Mouse (Mus musculus) ES-E14 (cell line): ENCODE results near the gene Zfp787. TPM values are rescaled to one million over a fixed set of nuclear protein-coding genes. Genes with fewer than 3 reads are reported as not detected.

ENCODE experiments used
- DNase-seq: peaks from one replicate; pipeline ENCODE4 v3.0.0-alpha.2; 2013; ENCODE audit warnings: low read depth, low spot score
- H3K27ac ChIP-seq: 2 replicates; pipeline ENCODE4 v1.5.1; 2012; ENCODE audit warnings: low read depth, mild to moderate bottlenecking, low read length, moderate library complexity, mixed read lengths; ENCODE audit not compliant: poor library complexity, insufficient read depth, severe bottlenecking
- H3K36me3 ChIP-seq: 2 replicates; pipeline ENCODE4 v1.6.1; 2012; ENCODE audit warnings: mild to moderate bottlenecking, low read length, moderate library complexity, mixed read lengths; ENCODE audit not compliant: control insufficient read depth, poor library complexity, insufficient read depth, severe bottlenecking
- H3K4me1 ChIP-seq, 2 experiments: fragments of 150-350 bp in 1 of 2; sonication (generic) in 1 of 2; 2 replicates each; pipeline ENCODE4 v1.6.1; 2012; ENCODE audit warnings: low read length in 2 of 2, mild to moderate bottlenecking in 1 of 2, mixed read lengths in 1 of 2; ENCODE audit not compliant: control insufficient read depth in 2 of 2, insufficient read depth in 2 of 2, poor library complexity in 1 of 2
- H3K4me3 ChIP-seq, 2 experiments: fragments of 150-350 bp in 1 of 2; sonication (generic) in 1 of 2; 2 replicates each; pipeline ENCODE4 v1.5.1; 2012; ENCODE audit warnings: low read length in 2 of 2, low read depth in 1 of 2, mild to moderate bottlenecking in 1 of 2, mixed read lengths in 1 of 2; ENCODE audit not compliant: insufficient read depth in 1 of 2, poor library complexity in 1 of 2, severe bottlenecking in 1 of 2
- H3K9ac ChIP-seq: 2 replicates; pipeline ENCODE4 v1.6.1; 2012; ENCODE audit warnings: low read depth, mild to moderate bottlenecking, low read length, mixed read lengths; ENCODE audit not compliant: poor library complexity, insufficient read depth, severe bottlenecking
- H3K9me3 ChIP-seq: fragments of 150-350 bp; sonication (generic); 2 replicates; pipeline ENCODE4 v1.6.1; 2012; ENCODE audit warnings: low read depth, mild to moderate bottlenecking, low read length; ENCODE audit not compliant: control insufficient read depth, insufficient read depth
- CHD2 ChIP-seq: IDR thresholded peaks from 2 replicates; pipeline ENCODE4 v1.6.1; 2014; ENCODE audit warnings: mild to moderate bottlenecking, low read depth, low read length, inconsistent platforms
- HCFC1 ChIP-seq: IDR thresholded peaks from 2 replicates; pipeline ENCODE4 v1.6.1; 2012; ENCODE audit warnings: low read length, inconsistent platforms, borderline replicate concordance; ENCODE audit not compliant: insufficient read depth
- ZC3H11A ChIP-seq: IDR thresholded peaks from 2 replicates; pipeline ENCODE4 v1.6.1; 2012; ENCODE audit warnings: low read depth, mild to moderate bottlenecking, inconsistent platforms, low read length, borderline replicate concordance
- ZNF384 ChIP-seq: IDR thresholded peaks from 2 replicates; pipeline ENCODE4 v1.6.1; 2012; ENCODE audit warnings: low read depth, low read length, inconsistent platforms
- in situ Hi-C, 2 experiments: fragments of 600-800 bp; cut with MboI; formaldehyde crosslinking; loops; one replicate each; pipeline ENCODE4 v1.15.1; 2025; ENCODE audit warnings: low sequenced_read_pairs in 2 of 2, inconsistent platforms in 1 of 2; ENCODE audit not compliant: unreplicated experiment in 2 of 2
- total RNA-seq: library from RNA; depleted of rRNA; stranded (reverse); fragments of 300-350 nt; gene quantifications from 2 replicates; pipeline ENCODE4 v1.2.3, GENCODE M21; 2012; rRNA removed

Zfp787 gene
- total RNA-seq, 1 experiment, result 20.9 TPM

DNA sequence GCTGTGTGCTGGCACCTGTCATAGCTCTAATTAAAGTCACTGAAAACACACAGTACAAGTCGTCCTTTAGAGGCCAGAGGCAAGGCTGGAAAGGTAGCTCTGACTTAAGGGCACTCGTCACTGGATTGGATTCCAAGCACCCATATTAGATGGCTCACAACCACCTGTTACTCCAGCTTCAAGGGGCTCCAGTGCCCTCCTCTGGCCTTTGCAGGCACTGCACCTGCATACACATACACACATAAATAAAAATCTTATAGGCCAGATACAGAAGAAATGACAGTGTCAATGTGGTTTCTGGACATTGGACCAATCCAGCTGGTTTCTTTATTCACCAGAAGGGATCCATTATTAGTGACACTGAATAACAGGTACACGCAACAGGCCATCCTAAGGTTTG lies 36.3 kb downstream of the Zfp787 start:
- H3K4me3 ChIP-seq, result no peak overlapping the region
- no peaks in the 10 kb centered on the region for H3K4me1 ChIP-seq
- H3K36me3 ChIP-seq, result no peaks in the 10 kb centered on the region
- H3K9me3 ChIP-seq, result no peaks in the 10 kb centered on the region
- DNase-seq, result no peak
- TF ChIP-seq ZC3H11A (0 out of 2 replicates have a peak, but pooled peaks have one; percentile 40), ZNF384 (no peak), HCFC1 (no peak), CHD2 (no peak)
- in situ Hi-C loops, result no loop called here
- no peak overlapping the region for H3K9ac ChIP-seq
- no peak overlapping the region for H3K27ac ChIP-seq

Other genes with a start within 250 kb of the Zfp787 start
- not detected in 2 replicates for gene Vmn1r65, start 145.0 kb downstream of the Zfp787 start, total RNA-seq
- gene Nlrp4c, start 110.8 kb downstream of the Zfp787 start, total RNA-seq, result 0.69 and 5.5 TPM in 2 replicates
- 16.6 and 21.6 TPM in 2 replicates for gene Zfp444, start 16.2 kb upstream of the Zfp787 start, total RNA-seq
- not detected in 2 replicates for gene Galp, start 41.1 kb upstream of the Zfp787 start, total RNA-seq
- 2.1 and 3.3 TPM in 2 replicates for gene Zscan5b, start 66.3 kb upstream of the Zfp787 start, total RNA-seq
- gene Epp13, start 96.7 kb upstream of the Zfp787 start, total RNA-seq, result 9.7 and 12.4 TPM in 2 replicates
- 2.3 and 3.2 TPM in 2 replicates for gene Zfp667, start 130.6 kb upstream of the Zfp787 start, total RNA-seq
- gene Zfp583, start 175.3 kb upstream of the Zfp787 start, total RNA-seq, result 3.2 and 3.6 TPM in 2 replicates
- gene Gm3854, start 187.8 kb upstream of the Zfp787 start, total RNA-seq, result 2.5 and 2.9 TPM in 2 replicates
- 1.2 and 1.5 TPM in 2 replicates for gene Zfp78, start 207.3 kb upstream of the Zfp787 start, total RNA-seq
- gene Zfp28, start 227.3 kb upstream of the Zfp787 start, total RNA-seq, result 5.6 and 7.7 TPM in 2 replicates
- 0.21 and 0.54 TPM in 2 replicates for gene Smim17, start 242.7 kb upstream of the Zfp787 start, total RNA-seq